Mouse (Mus musculus) gastrocnemius, postnatal 36 days (tissue): ENCODE results near the gene Scgb2b15. TPM values are rescaled to one million over a fixed set of nuclear protein-coding genes. Genes with fewer than 3 reads are reported as not detected.
"Not testable (repeated sequence)": the region's sequence is repeated elsewhere in the genome, so short reads cannot be mapped to it uniquely, and the experiment has no call there.

Experiments used
- DNase-seq, 2 experiments: peaks; one replicate each; pipeline ENCODE4 v3.0.0; 2022
- intact Hi-C: fragments of 180-260 bp; cut with DNase I; formaldehyde crosslinking; loops from one replicate; pipeline ENCODE4 v1.15.1; 2025
- long read RNA-seq, 2 experiments: library from polyadenylated mRNA; stranded (forward); transcript quantifications; one replicate each; pipeline ENCODE4 v2.0.0; 2021
- total RNA-seq, 2 experiments: library from RNA; stranded (reverse); gene quantifications; 2 replicates each; pipeline ENCODE4 v1.2.3; 2021

Scgb2b15 gene
- not detected for total RNA-seq
- long read RNA-seq, experiment 1 = 0 reads
- long read RNA-seq, experiment 2 = 0 reads

DNA sequence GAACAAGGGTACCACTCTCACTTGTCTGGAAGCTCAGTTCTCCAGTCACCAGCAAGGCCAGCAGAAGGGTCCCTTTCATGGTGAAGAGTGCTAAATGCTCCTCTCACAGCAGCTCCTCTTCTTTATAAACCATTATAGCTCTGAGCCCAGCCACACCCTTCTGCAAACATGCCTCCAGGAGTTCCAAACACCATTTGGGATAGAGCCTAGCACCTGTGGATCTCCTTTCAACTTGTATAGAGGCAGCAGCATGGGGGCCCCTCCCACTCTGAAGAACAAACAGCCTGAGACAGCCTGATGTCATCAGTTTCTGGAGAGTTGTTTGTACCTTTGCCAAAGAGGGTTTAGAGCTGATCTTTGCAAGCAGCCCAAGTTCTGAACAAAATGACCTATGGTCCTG, at the start of gene Scgb2b15:
TSS of gene Scgb2b15 (minus strand) at position 101 of the 400 bp plus-strand sequence.
- DNase-seq, intact Hi-C loops: not testable (repeated sequence)

DNA sequence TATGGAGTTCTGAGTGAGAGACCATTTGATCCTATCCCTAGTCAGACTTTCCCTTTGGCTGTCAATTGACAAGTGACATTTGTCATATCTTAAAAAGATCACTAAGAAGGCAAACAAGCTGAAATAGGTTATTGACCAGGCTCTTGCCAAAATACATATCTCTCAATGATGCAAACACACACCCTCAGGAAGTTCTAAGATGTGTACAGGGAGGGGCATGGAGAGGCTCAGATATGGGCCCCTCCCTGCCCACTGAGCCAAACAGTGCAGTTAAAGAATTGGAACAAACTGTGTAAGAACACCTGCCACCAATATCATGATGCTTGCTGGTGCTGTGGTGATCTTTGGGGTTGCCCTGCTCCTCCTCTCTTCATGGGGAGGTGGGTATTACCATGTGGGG, 6.8 kb upstream of the Scgb2b15 start, which contains the start of gene Scgb1b15:
TSS of gene Scgb1b15 (plus strand) at position 301 of the 400 bp plus-strand sequence.
- intact Hi-C loops, DNase-seq: not testable (repeated sequence)

Other genes with a start within 250 kb of the Scgb2b15 start
- not detected for gene Scgb1b15, start 6.9 kb upstream of the Scgb2b15 start, total RNA-seq
- gene Scgb2b17, start 226.9 kb upstream of the Scgb2b15 start, total RNA-seq = not detected
- not detected for gene Scgb1b17, start 233.8 kb upstream of the Scgb2b15 start, total RNA-seq